Mouse (Mus musculus): ENCODE results near the gene Carmil3.

Gene Carmil3

GRCm38 (mm10) chr14:55490361-55491201 lies at the start of gene Carmil3:
TSS of gene Carmil3 (plus strand) at chr14:55490651.
- no peak for DNase-seq (ENCODE audit: low spot score)

GRCm38 (mm10) chr14:55457693-55458092 lies 32.8 kb upstream of the Carmil3 start:
- DNase-seq (ENCODE audit: low spot score), result no peak

GRCm38 (mm10) chr14:55458273-55458672 lies 32.2 kb upstream of the Carmil3 start:
- DNase-seq (ENCODE audit: low spot score), result peak; percentile 58

GRCm38 (mm10) chr14:55458761-55459160 lies 31.7 kb upstream of the Carmil3 start:
- no peak for DNase-seq (ENCODE audit: low spot score)

- DNase-seq (ENCODE audit: low spot score), result no peak
Observed at GRCm38 (mm10) chr14:55459796-55460195, 30.7 kb upstream of the Carmil3 start.

GRCm38 (mm10) chr14:55460297-55460696 lies 30.2 kb upstream of the Carmil3 start:
- peak; percentile 38 for DNase-seq (ENCODE audit: low spot score)

- DNase-seq (ENCODE audit: low spot score), result no peak
Observed at GRCm38 (mm10) chr14:55461757-55462156, 28.7 kb upstream of the Carmil3 start.

- DNase-seq (ENCODE audit: low spot score), result no peak
Observed at GRCm38 (mm10) chr14:55466481-55466880, 24.0 kb upstream of the Carmil3 start.

GRCm38 (mm10) chr14:55467108-55467507 lies 23.3 kb upstream of the Carmil3 start:
- DNase-seq (ENCODE audit: low spot score), result no peak

GRCm38 (mm10) chr14:55468301-55468741 lies 22.1 kb upstream of the Carmil3 start:
- no peak for DNase-seq (ENCODE audit: low spot score)

- no peak for DNase-seq (ENCODE audit: low spot score)
Observed at GRCm38 (mm10) chr14:55469041-55469440, 21.4 kb upstream of the Carmil3 start.

- DNase-seq (ENCODE audit: low spot score), result no peak
Observed at GRCm38 (mm10) chr14:55469821-55470220, 20.6 kb upstream of the Carmil3 start.

- no peak for DNase-seq (ENCODE audit: low spot score)
Observed at GRCm38 (mm10) chr14:55470806-55471205, 19.6 kb upstream of the Carmil3 start.

- DNase-seq (ENCODE audit: low spot score), result no peak
Observed at GRCm38 (mm10) chr14:55475654-55476053, 14.8 kb upstream of the Carmil3 start.

GRCm38 (mm10) chr14:55477421-55477820 lies 13.0 kb upstream of the Carmil3 start:
- DNase-seq (ENCODE audit: low spot score), result no peak

- DNase-seq (ENCODE audit: low spot score), result no peak
Observed at GRCm38 (mm10) chr14:55477829-55478228, 12.6 kb upstream of the Carmil3 start.

- DNase-seq (ENCODE audit: low spot score), result peak; percentile 58
Observed at GRCm38 (mm10) chr14:55478651-55479599, 11.5 kb upstream of the Carmil3 start, which contains the start of gene Dhrs4. TSS of gene Dhrs4 (plus strand) at chr14:55478758.

- no peak for DNase-seq (ENCODE audit: low spot score)
Observed at GRCm38 (mm10) chr14:55479629-55480028, 10.8 kb upstream of the Carmil3 start.

GRCm38 (mm10) chr14:55484430-55485085 lies 5.9 kb upstream of the Carmil3 start:
- DNase-seq (ENCODE audit: low spot score), result no peak

- no peak for DNase-seq (ENCODE audit: low spot score)
Observed at GRCm38 (mm10) chr14:55486836-55487235, 3.6 kb upstream of the Carmil3 start.

- no peak for DNase-seq (ENCODE audit: low spot score)
Observed at GRCm38 (mm10) chr14:55491291-55491833, 911 bp downstream of the Carmil3 start.

- DNase-seq (ENCODE audit: low spot score), result no peak
Observed at GRCm38 (mm10) chr14:55492103-55492502, 1.7 kb downstream of the Carmil3 start.

Measured in layer of hippocampus, adult 9-10 months (tissue).